Mouse (Mus musculus) small intestine, adult 2 months (tissue): ENCODE results near the gene Copg2. TPM values are rescaled to one million over a fixed set of nuclear protein-coding genes. Genes with fewer than 3 reads are reported as not detected.

Experiments used
- H3K27ac ChIP-seq: fragments of 200-500 bp; 2 replicates; pipeline ENCODE4 v1.5.1; 2012; ENCODE audit warnings: low read depth, low read length, control low read depth, inconsistent platforms; ENCODE audit not compliant: insufficient read depth
- H3K27me3 ChIP-seq: fragments of 200-500 bp; 2 replicates; pipeline ENCODE4 v1.6.1; 2012; ENCODE audit warnings: mild to moderate bottlenecking, moderate library complexity, low read length, inconsistent platforms; ENCODE audit not compliant: control insufficient read depth, insufficient read depth
- H3K36me3 ChIP-seq: fragments of 200-500 bp; 2 replicates; pipeline ENCODE4 v1.6.1; 2012; ENCODE audit warnings: mild to moderate bottlenecking, low read length, control low read depth, inconsistent platforms; ENCODE audit not compliant: control insufficient read depth, insufficient read depth
- H3K4me1 ChIP-seq: fragments of 200-500 bp; 2 replicates; pipeline ENCODE4 v1.6.1; 2012; ENCODE audit warnings: low read length, inconsistent platforms, mixed read lengths; ENCODE audit not compliant: control insufficient read depth, insufficient read depth, insufficient read length
- H3K4me3 ChIP-seq: fragments of 200-500 bp; 2 replicates; pipeline ENCODE4 v1.5.1; 2012; ENCODE audit warnings: low read depth, mild to moderate bottlenecking, control low read depth, inconsistent platforms, low read length, moderate library complexity
- CTCF ChIP-seq: fragments of 200-500 bp; IDR thresholded peaks from 2 replicates; pipeline ENCODE4 v1.5.1; 2012; ENCODE audit warnings: low read depth, mild to moderate bottlenecking, control low read depth, inconsistent platforms, low read length, moderate library complexity, mixed read lengths; ENCODE audit not compliant: insufficient replicate concordance, insufficient read length; ENCODE audit errors: extremely low read depth
- POLR2A ChIP-seq: fragments of 200-500 bp; IDR thresholded peaks from 2 replicates; pipeline ENCODE4 v1.6.1; 2012; ENCODE audit warnings: low read depth, mild to moderate bottlenecking, control low read depth, inconsistent platforms, low read length, moderate library complexity
- WGBS: fragments of 180-500 bp; shearing (Covaris S2); methylation state at CpG from one replicate; pipeline ENCODE4 v1.1.7; 2018; 5-methylcytosine and 5-hydroxymethylcytosine counted together
- polyA plus RNA-seq: library from polyadenylated mRNA; depleted of rRNA; stranded (reverse); fragments of >200 nt; gene quantifications from 2 replicates; pipeline ENCODE4 v1.2.3, GENCODE M21; 2012

Gene Copg2
- polyA plus RNA-seq, 1 experiment: 3.1 TPM

- Histone ChIP-seq H3K4me3 (peak overlapping the region; percentile 53), H3K36me3 (0 out of 2 replicates have a peak, but pooled peaks cover 3% of the 10 kb centered on the region), H3K27me3 (peaks cover 29% of the 10 kb centered on the region), H3K4me1 (no peaks in the 10 kb centered on the region; the same call in 1 of the 2 replicates), H3K27ac (no peak overlapping the region)
- TF ChIP-seq CTCF (no peak), POLR2A (no peak)
- WGBS: 48% methylated on average over 20 of the region's 20 CpGs
These were observed 158.1 kb downstream of the Copg2 start for GRCm38 (mm10) chr6:30738464-30739006.

- WGBS: 54% methylated on average over 66 of the region's 66 CpGs
- H3K27ac ChIP-seq: no peak overlapping the region
These were observed 158.8 kb downstream of the Copg2 start for GRCm38 (mm10) chr6:30737548-30738463.

GRCm38 (mm10) chr6:30736864-30737547, 159.6 kb downstream of the Copg2 start:
- H3K36me3 ChIP-seq: no peaks in the 10 kb centered on the region
- H3K4me1 ChIP-seq: no peaks in the 10 kb centered on the region; the same call in 1 of the 2 replicates
- TF ChIP-seq POLR2A (no peak), CTCF (0 out of 2 replicates have a peak, but pooled peaks have one; percentile 18)
- H3K27me3 ChIP-seq: peaks cover 29% of the 10 kb centered on the region
- H3K4me3 ChIP-seq: peak overlapping the region; percentile 53; the same call in 1 of the 2 replicates
- H3K27ac ChIP-seq: no peak overlapping the region
- 43% methylated on average over 29 of the region's 29 CpGs for WGBS

More at GRCm38 (mm10) chr6:30737548-30738463, 158.8 kb downstream of the Copg2 start:
- Histone ChIP-seq H3K4me3 (peak overlapping the region; percentile 53), H3K27me3 (peaks cover 29% of the 10 kb centered on the region), H3K36me3 (no peaks in the 10 kb centered on the region), H3K4me1 (no peaks in the 10 kb centered on the region; the same call in 1 of the 2 replicates)
- peak; percentile 48 for TF ChIP-seq POLR2A
- no peak for TF ChIP-seq CTCF

GRCm38 (mm10) chr6:30736372-30736762, 160.2 kb downstream of the Copg2 start:
- Histone ChIP-seq H3K4me1 (no peaks in the 10 kb centered on the region; the same call in 1 of the 2 replicates), H3K36me3 (no peaks in the 10 kb centered on the region), H3K27ac (no peak overlapping the region), H3K4me3 (no peak overlapping the region), H3K27me3 (peaks cover 29% of the 10 kb centered on the region)
- TF ChIP-seq POLR2A (no peak), CTCF (no peak)
- WGBS: 52% methylated on average over 13 of the region's 13 CpGs

- WGBS: 57% methylated on average over 15 of the region's 15 CpGs
- no peak for TF ChIP-seq POLR2A
- no peak overlapping the region for H3K27ac ChIP-seq
- H3K4me3 ChIP-seq: 0 out of 2 replicates have a peak overlapping the region, but pooled peaks have one; percentile 3
- H3K4me1 ChIP-seq: no peaks in the 10 kb centered on the region; the same call in 1 of the 2 replicates
- no peaks in the 10 kb centered on the region for H3K36me3 ChIP-seq
- peaks cover 29% of the 10 kb centered on the region for H3K27me3 ChIP-seq
These were observed 160.7 kb downstream of the Copg2 start for GRCm38 (mm10) chr6:30735728-30736371.

- no peak for TF ChIP-seq POLR2A
- no peak for TF ChIP-seq CTCF
- no peak overlapping the region for H3K4me3 ChIP-seq
- no peaks in the 10 kb centered on the region; the same call in 1 of the 2 replicates for H3K4me1 ChIP-seq
- WGBS: 62% methylated on average over 22 of the region's 22 CpGs
- H3K27me3 ChIP-seq: peaks cover 29% of the 10 kb centered on the region
- H3K36me3 ChIP-seq: no peaks in the 10 kb centered on the region
- no peak overlapping the region for H3K27ac ChIP-seq
These were observed 161.4 kb downstream of the Copg2 start for GRCm38 (mm10) chr6:30734988-30735727.
